Mouse (Mus musculus) olfactory bulb, adult 2 months (tissue): Measurements from ENCODE around the gene Reck. TPM values are rescaled to one million over a fixed set of nuclear protein-coding genes. Genes with fewer than 3 reads are reported as not detected.

Experiments used
- H3K27ac ChIP-seq: fragments of 200-500 bp; 2 replicates; pipeline ENCODE4 v1.5.1; 2012; ENCODE audit warnings: low read depth, low read length; ENCODE audit not compliant: insufficient read depth
- H3K4me1 ChIP-seq: fragments of 200-500 bp; 2 replicates; pipeline ENCODE4 v1.6.1; 2012; ENCODE audit warnings: low read length; ENCODE audit not compliant: control insufficient read depth, insufficient read depth
- H3K4me3 ChIP-seq: fragments of 200-500 bp; 2 replicates; pipeline ENCODE4 v1.5.1; 2012; ENCODE audit warnings: mild to moderate bottlenecking, low read depth, low read length, moderate library complexity; ENCODE audit not compliant: insufficient read depth
- CTCF ChIP-seq: fragments of 200-500 bp; IDR thresholded peaks from 2 replicates; pipeline ENCODE4 v1.5.1; 2012; ENCODE audit warnings: low read depth, mild to moderate bottlenecking, low read length, moderate library complexity; ENCODE audit not compliant: insufficient read depth
- POLR2A ChIP-seq: fragments of 200-500 bp; IDR thresholded peaks from 2 replicates; pipeline ENCODE4 v1.6.1; 2012; ENCODE audit warnings: mild to moderate bottlenecking, low read depth, low read length, moderate library complexity; ENCODE audit not compliant: insufficient read depth
- WGBS: fragments of 180-500 bp; shearing (Covaris S2); methylation state at CpG from one replicate; pipeline ENCODE4 v1.1.7; 2018; 5-methylcytosine and 5-hydroxymethylcytosine counted together
- polyA plus RNA-seq: library from polyadenylated mRNA; stranded (reverse); fragments of >200 nt; gene quantifications from 2 replicates; pipeline ENCODE4 v1.2.4, GENCODE M21; 2012; ENCODE audit warnings: low replicate concordance; ENCODE audit not compliant: missing spikeins, insufficient read depth, insufficient read length

Gene Reck
- polyA plus RNA-seq, 1 experiment: not detected

DNA sequence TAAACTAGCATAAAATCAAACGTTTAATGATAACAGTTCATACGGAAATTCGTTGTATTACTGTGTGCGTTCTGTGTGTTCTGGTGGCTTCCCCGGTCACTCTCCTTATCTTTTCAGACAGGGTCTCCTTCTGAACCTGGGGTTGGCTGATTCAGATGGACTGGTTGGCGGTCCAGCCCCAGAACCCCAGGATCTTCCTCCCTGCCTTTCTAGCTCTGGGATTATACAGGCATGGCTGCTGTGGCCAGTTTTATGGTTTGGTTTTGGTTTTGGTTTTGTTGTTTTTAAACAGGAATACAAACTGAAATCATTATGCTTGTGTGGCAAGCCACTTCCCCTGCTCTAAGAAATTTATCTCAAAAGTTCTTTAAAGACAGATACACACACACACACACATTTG, 84.9 kb downstream of the Reck start:
- no peak overlapping the region for H3K27ac ChIP-seq
- no peak overlapping the region for H3K4me3 ChIP-seq
- TF ChIP-seq POLR2A (no peak), CTCF (no peak)
- peaks cover 18% of the 10 kb centered on the region for H3K4me1 ChIP-seq
- WGBS: 94% methylated on average over 6 of the region's 6 CpGs

DNA sequence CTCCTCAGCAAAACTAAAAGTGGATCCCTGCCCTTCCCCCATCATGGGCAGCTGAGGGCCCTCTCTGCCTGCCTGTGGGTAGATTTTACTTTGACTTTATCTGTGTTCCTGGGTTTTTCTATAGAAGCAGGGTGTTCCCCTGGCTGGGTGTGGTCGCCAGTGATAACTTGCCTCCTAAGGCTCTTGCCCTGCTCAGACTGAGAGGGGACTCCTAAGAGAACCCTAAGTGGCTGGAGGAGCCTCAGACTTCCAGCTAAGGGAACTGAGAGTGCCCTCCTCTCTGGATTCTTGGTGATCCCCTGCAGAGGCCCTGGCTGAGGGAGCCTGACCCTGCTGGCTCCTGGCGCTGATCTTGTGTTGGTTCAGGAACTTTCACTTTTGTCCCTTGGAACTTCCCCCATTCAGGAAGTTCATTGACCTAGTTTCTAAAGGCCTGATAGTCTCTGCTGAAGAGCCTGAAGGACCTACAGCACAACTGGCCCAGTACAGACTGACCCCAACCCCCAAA, 89.0 kb downstream of the Reck start:
- Histone ChIP-seq H3K27ac (no peak overlapping the region), H3K4me1 (peaks cover 8% of the 10 kb centered on the region), H3K4me3 (no peak overlapping the region)
- TF ChIP-seq POLR2A (no peak), CTCF (no peak)
- WGBS: 86% methylated on average over 2 of the region's 2 CpGs

DNA sequence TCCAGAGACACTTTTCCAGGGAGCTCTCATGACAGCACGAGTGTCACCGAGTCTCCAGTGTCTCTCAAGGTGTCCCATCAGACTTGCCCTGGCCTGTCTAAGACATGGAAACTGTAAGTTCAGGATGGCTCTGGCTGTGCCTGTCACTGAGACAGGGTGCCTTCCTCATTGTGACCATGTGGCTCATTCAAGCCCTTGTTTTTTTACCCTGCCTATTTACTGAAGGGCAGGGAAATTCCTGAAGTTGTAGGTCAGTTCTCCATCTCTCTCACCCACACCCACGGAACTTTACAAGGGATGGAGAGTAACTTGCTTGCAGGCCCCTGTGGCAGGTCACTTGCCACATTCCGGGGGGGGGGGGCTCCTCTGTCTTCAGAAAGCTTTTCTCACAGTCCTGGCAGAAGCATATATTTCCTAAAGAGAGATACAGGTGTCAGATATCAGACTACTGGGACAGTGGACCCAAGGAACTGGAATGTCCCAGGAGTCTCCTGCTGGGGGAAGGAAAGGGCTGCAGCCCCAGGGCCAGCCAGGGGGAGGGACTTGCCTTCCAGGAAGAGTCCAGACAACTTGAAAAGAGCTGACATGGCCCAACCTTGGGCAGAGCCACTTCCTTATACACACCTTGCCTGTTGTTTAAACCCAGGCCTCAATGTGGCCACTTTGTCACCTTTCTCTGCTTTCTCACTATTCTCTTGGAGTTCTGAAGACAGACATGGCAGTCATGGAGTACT, 89.8 kb downstream of the Reck start:
- no peak overlapping the region for H3K27ac ChIP-seq
- WGBS: 76% methylated on average over 4 of the region's 4 CpGs
- H3K4me3 ChIP-seq: no peak overlapping the region

DNA sequence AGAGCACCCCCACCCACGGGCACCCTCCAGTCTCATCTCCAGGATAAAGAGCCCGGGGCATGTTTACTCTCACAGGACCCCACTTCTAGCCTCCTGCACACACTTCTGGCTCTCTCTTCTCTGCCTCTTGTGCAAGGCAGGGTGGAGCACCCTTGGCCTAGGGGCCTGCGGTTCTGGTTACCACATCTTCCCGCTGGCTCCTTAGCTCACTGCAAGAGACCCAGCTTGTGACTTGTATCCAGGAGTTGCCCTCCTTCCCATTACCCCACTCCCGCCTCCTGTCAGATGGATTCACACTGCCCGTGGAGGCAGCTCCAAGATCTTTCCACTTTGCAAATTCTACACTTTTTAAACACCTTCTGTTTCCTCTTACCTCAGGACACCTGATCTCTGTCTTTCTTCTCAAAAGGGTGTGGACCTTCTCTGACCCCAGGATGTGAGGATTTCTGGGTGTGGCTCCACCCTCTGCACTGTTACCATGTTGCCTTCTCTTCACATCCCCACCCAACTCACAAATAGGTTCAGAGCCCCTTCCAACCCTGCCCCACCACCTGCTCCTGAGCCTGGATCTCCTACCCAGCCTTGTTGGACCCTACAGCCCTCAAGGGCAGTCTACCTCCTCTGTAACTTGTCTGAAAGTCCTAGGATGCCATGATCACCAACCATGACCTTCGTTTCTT, 90.7 kb downstream of the Reck start:
- WGBS: 93% methylated on average over 7 of the region's 7 CpGs
- TF ChIP-seq CTCF (no peak), POLR2A (no peak)

More for the DNA sequence above, 89.8 kb downstream of the Reck start:
- TF ChIP-seq POLR2A: no peak
- TF ChIP-seq CTCF: no peak
- peaks cover 8% of the 10 kb centered on the region for H3K4me1 ChIP-seq

DNA sequence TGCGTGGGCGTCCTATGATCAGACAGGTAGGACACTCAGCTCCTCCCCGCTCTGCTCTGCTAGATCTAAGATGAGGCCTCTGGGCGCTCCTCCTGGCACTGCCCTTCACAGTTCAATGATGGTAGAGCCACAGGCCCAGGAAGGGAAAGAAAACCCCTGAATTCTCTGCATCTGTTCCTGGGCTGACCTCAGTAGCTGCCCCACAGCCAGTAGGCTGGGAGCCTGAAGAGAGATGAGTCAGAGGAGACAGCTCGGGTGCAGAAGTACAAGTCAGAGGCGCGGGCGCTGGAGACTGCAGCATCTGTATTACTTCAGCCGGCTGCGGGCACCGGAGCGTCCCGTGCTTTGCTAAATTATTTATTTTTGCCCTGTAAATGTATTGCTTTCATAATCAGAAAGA, 93.3 kb downstream of the Reck start:
- Histone ChIP-seq H3K4me3 (no peak overlapping the region), H3K4me1 (peaks cover 16% of the 10 kb centered on the region), H3K27ac (no peak overlapping the region)
- TF ChIP-seq CTCF (no peak), POLR2A (no peak)
- WGBS: 63% methylated on average over 13 of the region's 13 CpGs

More for the DNA sequence above, 90.7 kb downstream of the Reck start:
- peaks cover 8% of the 10 kb centered on the region for H3K4me1 ChIP-seq
- no peak overlapping the region for H3K27ac ChIP-seq
- no peak overlapping the region for H3K4me3 ChIP-seq

DNA sequence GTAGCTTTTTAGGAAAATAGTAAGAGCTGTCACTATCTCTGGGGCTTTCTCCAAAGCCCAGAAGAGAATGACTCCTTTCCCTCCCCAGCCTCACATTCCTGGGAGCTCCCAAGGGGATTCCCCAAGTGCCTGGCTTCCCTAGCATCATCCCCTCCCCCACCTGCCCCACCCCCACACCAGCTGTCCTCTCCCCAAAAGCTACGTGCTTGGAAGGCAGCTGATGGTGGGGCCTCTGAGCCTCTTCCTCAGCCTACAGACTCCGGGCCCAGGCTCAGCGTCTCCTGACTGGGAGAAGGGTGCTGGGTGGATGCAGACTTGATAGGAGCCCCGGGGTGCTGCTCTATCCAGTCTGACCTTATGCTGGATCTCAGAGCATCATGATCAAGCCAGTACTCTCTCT, 94.0 kb downstream of the Reck start:
- Histone ChIP-seq H3K4me1 (peaks cover 17% of the 10 kb centered on the region), H3K4me3 (no peak overlapping the region), H3K27ac (no peak overlapping the region)
- TF ChIP-seq CTCF (no peak), POLR2A (no peak)
- WGBS: 37% methylated on average over 4 of the region's 4 CpGs

DNA sequence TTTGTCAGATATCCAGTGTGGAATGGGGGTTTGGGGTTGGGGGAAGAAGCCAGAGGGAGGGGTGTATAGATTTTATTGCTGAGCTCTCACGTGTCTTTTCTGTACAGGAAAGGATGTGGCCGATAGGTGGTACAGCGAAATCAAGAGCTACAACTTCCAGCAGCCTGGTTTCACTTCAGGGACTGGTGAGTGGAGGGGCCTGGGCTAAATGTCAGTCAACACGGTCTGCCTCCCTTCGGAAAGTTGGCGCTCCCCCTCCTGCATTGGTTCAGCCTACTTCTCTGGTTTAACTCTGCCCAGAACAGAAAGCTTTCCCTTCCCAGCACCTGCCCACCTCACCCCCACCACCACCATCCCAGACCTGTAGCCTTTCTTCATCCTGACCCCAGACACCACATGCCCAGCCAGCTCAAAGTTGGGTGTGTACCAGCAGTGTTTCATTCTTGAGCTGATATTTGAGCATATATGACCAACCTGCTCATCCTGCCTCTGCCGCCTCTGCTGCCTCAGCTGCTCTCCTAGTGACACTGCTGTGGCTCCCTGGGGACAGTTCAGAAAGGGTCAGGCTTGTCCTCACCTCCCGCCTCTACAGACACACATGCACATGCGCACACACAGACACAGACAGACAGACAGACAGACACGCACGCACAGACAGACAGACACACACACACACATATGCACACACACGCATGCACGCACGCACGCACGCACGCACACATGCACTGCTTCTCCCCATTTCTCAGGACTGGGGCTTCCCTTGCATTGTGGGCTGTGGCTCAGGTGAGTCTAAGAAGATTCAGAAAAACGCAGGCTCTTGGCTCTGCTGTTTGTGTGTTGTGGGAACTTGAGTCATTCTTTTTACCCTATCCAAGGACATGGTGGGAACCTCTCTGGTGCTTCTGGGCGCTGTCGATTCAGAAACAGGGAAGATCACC, 95.3 kb downstream of the Reck start:
- TF ChIP-seq CTCF (no peak), POLR2A (no peak)
- WGBS: 92% methylated on average over 20 of the region's 20 CpGs

DNA sequence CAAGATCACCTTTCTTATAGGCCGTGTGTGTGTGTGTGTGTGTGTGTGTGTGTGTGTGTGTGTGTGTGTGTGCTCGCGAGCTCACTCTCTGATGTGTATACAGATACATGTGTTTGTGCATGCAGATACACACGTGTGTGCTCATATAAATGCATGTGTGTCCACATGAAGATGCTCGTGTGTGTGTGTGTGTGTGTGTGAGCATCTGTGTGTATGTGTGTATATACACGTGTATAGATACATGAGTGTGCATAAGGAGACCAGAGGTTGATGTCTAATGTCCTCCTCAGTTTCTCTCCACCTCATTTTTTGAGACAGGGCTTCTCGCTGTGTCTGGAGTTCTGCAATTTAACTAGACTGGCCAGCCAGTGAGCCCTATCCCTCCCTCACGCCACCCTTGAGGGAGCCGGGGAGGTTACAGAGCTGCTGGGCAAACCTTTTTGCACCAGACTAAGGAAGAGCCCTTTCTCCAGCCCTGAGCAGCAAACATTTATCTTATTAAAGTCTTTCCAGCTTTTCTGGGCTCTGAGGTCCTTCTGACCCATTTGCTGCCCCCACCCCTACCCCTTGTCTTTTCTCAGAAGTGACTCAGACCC, 96.3 kb downstream of the Reck start:
- TF ChIP-seq CTCF: no peak
- no peak for TF ChIP-seq POLR2A
- Histone ChIP-seq H3K4me1 (peaks cover 15% of the 10 kb centered on the region), H3K4me3 (no peak overlapping the region), H3K27ac (no peak overlapping the region)
- 90% methylated on average over 9 of the region's 9 CpGs for WGBS

More for the DNA sequence above, 95.3 kb downstream of the Reck start:
- Histone ChIP-seq H3K4me3 (no peak overlapping the region), H3K4me1 (peaks cover 15% of the 10 kb centered on the region), H3K27ac (no peak overlapping the region)
